Mouse (Mus musculus) forebrain, embryonic 12.5 days (tissue): Measurements from ENCODE around the gene Zc3h12a. TPM values are rescaled to one million over a fixed set of nuclear protein-coding genes. Genes with fewer than 3 reads are reported as not detected.

Source experiments
- ATAC-seq: fragments of 200-750 bp; cut with Nextera tagmentation; 2 replicates; pipeline ENCODE4 v1.8.0; 2017; ENCODE audit warnings: moderate TSS enrichment; ENCODE audit not compliant: low FRiP score
- H3K27ac ChIP-seq: fragments of 300-500 bp; sonication (generic); 2 replicates; pipeline ENCODE4 v1.5.1; 2016; ENCODE audit warnings: mild to moderate bottlenecking
- H3K27me3 ChIP-seq: fragments of 300-500 bp; sonication (generic); 2 replicates; pipeline ENCODE4 v1.6.1; 2016; ENCODE audit warnings: mild to moderate bottlenecking
- H3K36me3 ChIP-seq: fragments of 300-500 bp; sonication (generic); replicated peaks from 2 replicates; pipeline ENCODE4 v1.6.1; 2016; ENCODE audit warnings: mild to moderate bottlenecking
- H3K4me1 ChIP-seq: fragments of 300-500 bp; sonication (generic); 2 replicates; pipeline ENCODE4 v1.6.1; 2016
- H3K4me2 ChIP-seq: fragments of 300-500 bp; sonication (generic); 2 replicates; pipeline ENCODE4 v1.6.1; 2016; ENCODE audit warnings: mild to moderate bottlenecking, moderate library complexity
- H3K4me3 ChIP-seq: fragments of 300-500 bp; sonication (generic); replicated peaks from 2 replicates; pipeline ENCODE4 v1.5.1; 2016; ENCODE audit warnings: mild to moderate bottlenecking
- H3K9ac ChIP-seq: fragments of 300-500 bp; sonication (generic); 2 replicates; pipeline ENCODE4 v1.6.1; 2016; ENCODE audit warnings: mild to moderate bottlenecking
- H3K9me3 ChIP-seq: fragments of 300-500 bp; sonication (generic); 2 replicates; pipeline ENCODE4 v1.6.1; 2016
- WGBS: fragments of 180-500 bp; shearing (Covaris S2); methylation state at CpG from one replicate; pipeline ENCODE4 v1.1.7; 2016; 5-methylcytosine and 5-hydroxymethylcytosine counted together
- polyA plus RNA-seq: library from polyadenylated mRNA; unstranded; fragments of >200 nt; fragmentation: Nextera tagmentation; extraction: Ambion mirVana; gene quantifications from 2 replicates; pipeline ENCODE4 v1.2.1, GENCODE M21; 2016

Gene Zc3h12a
- polyA plus RNA-seq, 1 experiment from 2014 or later, result 0.18 TPM

- ATAC-seq, result peak; percentile 73; the same call in 1 of the 2 replicates
- Histone ChIP-seq H3K4me1 (peaks cover 9% of the 10 kb centered on the region), H3K27ac (no peak overlapping the region; the same call in 1 of the 2 replicates), H3K4me2 (peak overlapping the region; percentile 46), H3K27me3 (peaks cover 54% of the 10 kb centered on the region), H3K9ac (no peak overlapping the region), H3K4me3 (no peak overlapping the region), H3K36me3 (no peaks in the 10 kb centered on the region), H3K9me3 (no peaks in the 10 kb centered on the region)
- 7% methylated on average over 19 of the region's 19 CpGs for WGBS
Observed at GRCm38 (mm10) chr4:125160320-125160950, 32.8 kb upstream of the Zc3h12a start.

- no peaks in the 10 kb centered on the region for H3K9me3 ChIP-seq
- peaks cover 54% of the 10 kb centered on the region for H3K27me3 ChIP-seq
- no peak overlapping the region for H3K9ac ChIP-seq
- peaks cover 9% of the 10 kb centered on the region for H3K4me1 ChIP-seq
- no peak overlapping the region for H3K27ac ChIP-seq
- H3K4me3 ChIP-seq, result no peak overlapping the region
- no peak overlapping the region for H3K4me2 ChIP-seq
- 66% methylated on average over 20 of the region's 20 CpGs for WGBS
- ATAC-seq, result no peak
- no peaks in the 10 kb centered on the region for H3K36me3 ChIP-seq
Observed at GRCm38 (mm10) chr4:125158581-125159317, 31.1 kb upstream of the Zc3h12a start.

GRCm38 (mm10) chr4:125158081-125158480 is 30.4 kb upstream of the Zc3h12a start:
- Histone ChIP-seq H3K4me1 (peaks cover 9% of the 10 kb centered on the region), H3K4me3 (no peak overlapping the region), H3K4me2 (no peak overlapping the region), H3K9me3 (no peaks in the 10 kb centered on the region), H3K36me3 (no peaks in the 10 kb centered on the region), H3K9ac (no peak overlapping the region), H3K27me3 (peaks cover 52% of the 10 kb centered on the region), H3K27ac (no peak overlapping the region)
- 83% methylated on average over 2 of the region's 2 CpGs for WGBS
- ATAC-seq, result no peak

GRCm38 (mm10) chr4:125157322-125157721 is 29.7 kb upstream of the Zc3h12a start:
- Histone ChIP-seq H3K36me3 (no peaks in the 10 kb centered on the region), H3K9me3 (no peaks in the 10 kb centered on the region), H3K4me1 (peaks cover 9% of the 10 kb centered on the region), H3K4me2 (no peak overlapping the region), H3K27me3 (peaks cover 46% of the 10 kb centered on the region), H3K9ac (no peak overlapping the region), H3K4me3 (no peak overlapping the region), H3K27ac (no peak overlapping the region)
- no peak for ATAC-seq
- 80% methylated on average over 3 of the region's 3 CpGs for WGBS

GRCm38 (mm10) chr4:125155646-125156045 is 28.0 kb upstream of the Zc3h12a start:
- 91% methylated on average over 5 of the region's 5 CpGs for WGBS
- no peak overlapping the region for H3K4me2 ChIP-seq
- no peak for ATAC-seq
- peaks cover 42% of the 10 kb centered on the region for H3K27me3 ChIP-seq
- no peak overlapping the region for H3K27ac ChIP-seq
- peaks cover 3% of the 10 kb centered on the region for H3K4me1 ChIP-seq
- H3K9ac ChIP-seq, result no peak overlapping the region
- H3K9me3 ChIP-seq, result no peaks in the 10 kb centered on the region
- no peak overlapping the region for H3K4me3 ChIP-seq
- no peaks in the 10 kb centered on the region for H3K36me3 ChIP-seq

GRCm38 (mm10) chr4:125153659-125154241 is 26.1 kb upstream of the Zc3h12a start:
- 78% methylated on average over 4 of the region's 4 CpGs for WGBS
- H3K4me1 ChIP-seq, result no peaks in the 10 kb centered on the region; the same call in 1 of the 2 replicates
- H3K9ac ChIP-seq, result no peak overlapping the region
- H3K27me3 ChIP-seq, result peaks cover 37% of the 10 kb centered on the region
- no peak overlapping the region for H3K4me2 ChIP-seq
- no peaks in the 10 kb centered on the region for H3K36me3 ChIP-seq
- ATAC-seq, result no peak
- no peaks in the 10 kb centered on the region for H3K9me3 ChIP-seq
- no peak overlapping the region for H3K4me3 ChIP-seq
- no peak overlapping the region for H3K27ac ChIP-seq

- no peaks in the 10 kb centered on the region for H3K9me3 ChIP-seq
- H3K9ac ChIP-seq, result no peak overlapping the region
- ATAC-seq, result no peak
Observed at GRCm38 (mm10) chr4:125152469-125152868, 24.8 kb upstream of the Zc3h12a start.

GRCm38 (mm10) chr4:125149460-125149859 is 21.8 kb upstream of the Zc3h12a start:
- Histone ChIP-seq H3K9ac (no peak overlapping the region), H3K4me2 (no peak overlapping the region), H3K27me3 (peaks cover 37% of the 10 kb centered on the region), H3K9me3 (no peaks in the 10 kb centered on the region), H3K27ac (no peak overlapping the region), H3K4me1 (peaks cover 9% of the 10 kb centered on the region), H3K36me3 (no peaks in the 10 kb centered on the region), H3K4me3 (no peak overlapping the region)
- ATAC-seq, result no peak
- 45% methylated on average over 5 of the region's 5 CpGs for WGBS

More at GRCm38 (mm10) chr4:125152469-125152868, 24.8 kb upstream of the Zc3h12a start:
- no peak overlapping the region for H3K27ac ChIP-seq
- H3K4me1 ChIP-seq, result no peaks in the 10 kb centered on the region; the same call in 1 of the 2 replicates
- 92% methylated on average over 6 of the region's 6 CpGs for WGBS
- no peak overlapping the region for H3K4me2 ChIP-seq
- H3K4me3 ChIP-seq, result no peak overlapping the region
- no peaks in the 10 kb centered on the region for H3K36me3 ChIP-seq
- H3K27me3 ChIP-seq, result peaks cover 30% of the 10 kb centered on the region

- ATAC-seq, result no peak
- Histone ChIP-seq H3K9me3 (no peaks in the 10 kb centered on the region), H3K4me3 (no peak overlapping the region), H3K27ac (no peak overlapping the region), H3K4me2 (no peak overlapping the region), H3K36me3 (no peaks in the 10 kb centered on the region), H3K27me3 (peaks cover 43% of the 10 kb centered on the region), H3K9ac (no peak overlapping the region), H3K4me1 (peaks cover 10% of the 10 kb centered on the region)
- WGBS, result 91% methylated on average over 4 of the region's 4 CpGs
Observed at GRCm38 (mm10) chr4:125147970-125148369, 20.3 kb upstream of the Zc3h12a start.

- H3K9me3 ChIP-seq, result no peaks in the 10 kb centered on the region
- H3K9ac ChIP-seq, result no peak overlapping the region
- H3K27me3 ChIP-seq, result peaks cover 28% of the 10 kb centered on the region
- no peaks in the 10 kb centered on the region for H3K36me3 ChIP-seq
- peaks cover 10% of the 10 kb centered on the region for H3K4me1 ChIP-seq
- no peak for ATAC-seq
- no peak overlapping the region for H3K27ac ChIP-seq
- no peak overlapping the region for H3K4me3 ChIP-seq
- no peak overlapping the region for H3K4me2 ChIP-seq
- 36% methylated on average over 10 of the region's 10 CpGs for WGBS
Observed at GRCm38 (mm10) chr4:125145213-125145612, 17.6 kb upstream of the Zc3h12a start.

- 10% methylated on average over 7 of the region's 7 CpGs for WGBS
- peaks cover 26% of the 10 kb centered on the region for H3K27me3 ChIP-seq
- H3K9me3 ChIP-seq, result no peaks in the 10 kb centered on the region
- no peak overlapping the region for H3K27ac ChIP-seq
- no peaks in the 10 kb centered on the region for H3K36me3 ChIP-seq
- peaks cover 10% of the 10 kb centered on the region for H3K4me1 ChIP-seq
- H3K4me3 ChIP-seq, result no peak overlapping the region
- no peak overlapping the region for H3K9ac ChIP-seq
- H3K4me2 ChIP-seq, result no peak overlapping the region
- no peak for ATAC-seq
Observed at GRCm38 (mm10) chr4:125144627-125145026, 17.0 kb upstream of the Zc3h12a start.

GRCm38 (mm10) chr4:125144211-125144610 is 16.6 kb upstream of the Zc3h12a start:
- 85% methylated on average over 5 of the region's 5 CpGs for WGBS

More at GRCm38 (mm10) chr4:125144211-125144610, 16.6 kb upstream of the Zc3h12a start:
- Histone ChIP-seq H3K4me1 (peaks cover 10% of the 10 kb centered on the region), H3K9ac (no peak overlapping the region), H3K4me3 (no peak overlapping the region), H3K9me3 (no peaks in the 10 kb centered on the region), H3K27me3 (peaks cover 24% of the 10 kb centered on the region), H3K36me3 (no peaks in the 10 kb centered on the region), H3K4me2 (no peak overlapping the region), H3K27ac (no peak overlapping the region)
- ATAC-seq, result no peak
